Mouse (Mus musculus) MEL (cell line): ENCODE data around the gene Ssh1.

Source experiments
- CHD1 ChIP-seq: IDR thresholded peaks from 2 replicates; pipeline ENCODE4 v1.6.1; 2012; ENCODE audit warnings: low read depth, mild to moderate bottlenecking, inconsistent platforms, low read length, improper control_type of control experiment
- CHD2 ChIP-seq: IDR thresholded peaks from 2 replicates; pipeline ENCODE4 v1.6.1; 2011; ENCODE audit warnings: low read length, improper control_type of control experiment
- CTCF ChIP-seq, 3 experiments: IDR thresholded peaks in 2 of 3; conservative IDR thresholded peaks in 1 of 3; 2 replicates each; pipeline ENCODE4 v1.5.1; 2011 to 2012; ENCODE audit warnings: low read length in 3 of 3, low read depth in 2 of 3, mild to moderate bottlenecking in 2 of 3, improper control_type of control experiment in 1 of 3, inconsistent platforms in 1 of 3, mixed read lengths in 1 of 3, moderate library complexity in 1 of 3; ENCODE audit not compliant: control insufficient read depth in 1 of 3, insufficient read depth in 1 of 3, poor library complexity in 1 of 3, severe bottlenecking in 1 of 3
- MAX ChIP-seq: IDR thresholded peaks from 2 replicates; pipeline ENCODE4 v1.6.1; 2011; ENCODE audit warnings: low read length, improper control_type of control experiment
- POLR2A ChIP-seq, 2 experiments: IDR thresholded peaks; 2 replicates each; pipeline ENCODE4 v1.6.1; 2011 to 2012; ENCODE audit warnings: low read length in 2 of 2, mild to moderate bottlenecking in 2 of 2, control low read depth in 1 of 2, improper control_type of control experiment in 1 of 2, low read depth in 1 of 2, moderate library complexity in 1 of 2; ENCODE audit not compliant: control insufficient read depth in 1 of 2, insufficient read depth in 1 of 2, poor library complexity in 1 of 2
- USF1 ChIP-seq: IDR thresholded peaks from 2 replicates; pipeline ENCODE4 v1.6.1; 2014; ENCODE audit warnings: low read depth, mild to moderate bottlenecking, inconsistent platforms, low read length, improper control_type of control experiment, moderate library complexity

GRCm38 (mm10) chr5:113950786-113951692, 42.7 kb downstream of the Ssh1 start:
- TF ChIP-seq CHD2, result no peak
- no peak for TF ChIP-seq USF1
- no peak for TF ChIP-seq POLR2A (IDR thresholded peaks at IDR 0.05; ENCODE audit: control insufficient read depth in 1 of 2, insufficient read depth in 1 of 2, low read depth in 1 of 2, low read length in 2 of 2, poor library complexity in 1 of 2)
- no peak for TF ChIP-seq MAX
- no peak for TF ChIP-seq CHD1
- TF ChIP-seq CTCF (IDR thresholded peaks at IDR 0.05 in 2 of 3, conservative IDR thresholded peaks at IDR 0.05 in 1 of 3; ENCODE audit: control insufficient read depth in 1 of 3, insufficient read depth in 1 of 3, low read depth in 2 of 3, low read length in 3 of 3, poor library complexity in 1 of 3, severe bottlenecking in 1 of 3), result no peak
